Mouse (Mus musculus) heart, adult 2 months (tissue): Measurements from ENCODE around the gene Odf3l1.

Source experiments
- CTCF ChIP-seq: fragments of 200-600 bp; IDR thresholded peaks from 2 replicates; pipeline ENCODE4 v1.8.1; 2022; ENCODE audit warnings: antibody characterized with exemption, mild to moderate bottlenecking, moderate library complexity
- EP300 ChIP-seq: fragments of 200-500 bp; IDR thresholded peaks from 2 replicates; pipeline ENCODE4 v1.6.1; 2011; ENCODE audit warnings: low read depth, low read length, control low read depth; ENCODE audit not compliant: insufficient read depth

DNA sequence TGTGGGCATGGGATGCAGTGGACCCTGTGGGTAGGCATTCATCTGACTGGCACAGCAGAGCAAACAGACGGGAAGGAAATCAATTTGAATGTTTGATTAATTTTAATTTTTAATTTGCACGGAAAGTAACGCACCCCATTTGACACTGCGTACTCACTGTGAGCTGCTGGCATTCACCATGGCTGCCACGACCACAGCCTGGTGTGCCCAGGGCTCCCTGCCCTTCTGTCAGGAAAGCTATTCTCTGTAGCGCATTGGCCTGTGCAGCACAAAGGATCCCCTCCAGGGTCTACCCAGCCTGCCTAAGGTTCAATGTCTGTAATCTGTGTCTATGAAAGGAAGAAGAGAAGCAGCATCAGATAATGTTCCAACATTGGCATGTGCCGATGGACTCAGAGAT lies 61.3 kb downstream of the Odf3l1 start:
- TF ChIP-seq CTCF (no peak), EP300 (no peak)
